Mouse (Mus musculus): Measurements from ENCODE around the gene Grik4. TPM values are rescaled to one million over a fixed set of nuclear protein-coding genes. Genes with fewer than 3 reads are reported as not detected.

Grik4 gene
- polyA plus RNA-seq, 1 experiment: 0.35 TPM

GRCm38 (mm10) chr9:42792381-42792780, 151.9 kb downstream of the Grik4 start:
- Histone ChIP-seq H3K4me3 (ENCODE audit: low read depth, low read length) (no peak overlapping the region), H3K27me3 (ENCODE audit: control insufficient read depth, insufficient read depth, low read length) (peaks cover 4% of the 10 kb centered on the region), H3K36me3 (ENCODE audit: control insufficient read depth, insufficient read depth, low read length) (no peaks in the 10 kb centered on the region), H3K4me1 (ENCODE audit: control insufficient read depth, insufficient read depth, insufficient read length, low read length) (no peaks in the 10 kb centered on the region; the same call in 1 of the 2 replicates), H3K27ac (ENCODE audit: insufficient read depth, low read depth, low read length) (no peak overlapping the region)
- 88% methylated on average over 5 of the region's 5 CpGs for WGBS
- TF ChIP-seq POLR2A (IDR thresholded peaks at IDR 0.05; ENCODE audit: low read depth, low read length) (no peak), CTCF (IDR thresholded peaks at IDR 0.05; ENCODE audit: extremely low read depth, insufficient read length, insufficient replicate concordance, low read depth, low read length) (no peak)

GRCm38 (mm10) chr9:42791779-42792178, 152.5 kb downstream of the Grik4 start:
- 89% methylated on average over 12 of the region's 12 CpGs for WGBS
- no peaks in the 10 kb centered on the region for H3K36me3 ChIP-seq (ENCODE audit: control insufficient read depth, insufficient read depth, low read length)
- no peak for TF ChIP-seq POLR2A (IDR thresholded peaks at IDR 0.05; ENCODE audit: low read depth, low read length)
- TF ChIP-seq CTCF (IDR thresholded peaks at IDR 0.05; ENCODE audit: extremely low read depth, insufficient read length, insufficient replicate concordance, low read depth, low read length): no peak

GRCm38 (mm10) chr9:42791346-42791745, 152.9 kb downstream of the Grik4 start:
- Histone ChIP-seq H3K36me3 (ENCODE audit: control insufficient read depth, insufficient read depth, low read length) (no peaks in the 10 kb centered on the region), H3K4me1 (ENCODE audit: control insufficient read depth, insufficient read depth, insufficient read length, low read length) (no peaks in the 10 kb centered on the region), H3K4me3 (ENCODE audit: low read depth, low read length) (no peak overlapping the region), H3K27ac (ENCODE audit: insufficient read depth, low read depth, low read length) (no peak overlapping the region), H3K27me3 (ENCODE audit: control insufficient read depth, insufficient read depth, low read length) (peaks cover 4% of the 10 kb centered on the region)
- 72% methylated on average over 4 of the region's 4 CpGs for WGBS
- TF ChIP-seq POLR2A (IDR thresholded peaks at IDR 0.05; ENCODE audit: low read depth, low read length) (no peak), CTCF (IDR thresholded peaks at IDR 0.05; ENCODE audit: extremely low read depth, insufficient read length, insufficient replicate concordance, low read depth, low read length) (no peak)

More at GRCm38 (mm10) chr9:42791779-42792178, 152.5 kb downstream of the Grik4 start:
- Histone ChIP-seq H3K27me3 (ENCODE audit: control insufficient read depth, insufficient read depth, low read length) (peaks cover 4% of the 10 kb centered on the region), H3K27ac (ENCODE audit: insufficient read depth, low read depth, low read length) (no peak overlapping the region), H3K4me1 (ENCODE audit: control insufficient read depth, insufficient read depth, insufficient read length, low read length) (no peaks in the 10 kb centered on the region; the same call in 1 of the 2 replicates), H3K4me3 (ENCODE audit: low read depth, low read length) (no peak overlapping the region)

- H3K4me3 ChIP-seq (ENCODE audit: low read depth, low read length): no peak overlapping the region
- peaks cover 4% of the 10 kb centered on the region for H3K27me3 ChIP-seq (ENCODE audit: control insufficient read depth, insufficient read depth, low read length)
- no peak for TF ChIP-seq POLR2A (IDR thresholded peaks at IDR 0.05; ENCODE audit: low read depth, low read length)
- peak; percentile 64; the same call in 1 of the 2 replicates for TF ChIP-seq CTCF (IDR thresholded peaks at IDR 0.05; ENCODE audit: extremely low read depth, insufficient read length, insufficient replicate concordance, low read depth, low read length)
- WGBS: 13% methylated on average over 8 of the region's 8 CpGs
- H3K27ac ChIP-seq (ENCODE audit: insufficient read depth, low read depth, low read length): no peak overlapping the region
- no peaks in the 10 kb centered on the region for H3K36me3 ChIP-seq (ENCODE audit: control insufficient read depth, insufficient read depth, low read length)
- no peaks in the 10 kb centered on the region for H3K4me1 ChIP-seq (ENCODE audit: control insufficient read depth, insufficient read depth, insufficient read length, low read length)
Observed at GRCm38 (mm10) chr9:42788471-42788870, 155.8 kb downstream of the Grik4 start.

GRCm38 (mm10) chr9:42786882-42787281, 157.4 kb downstream of the Grik4 start:
- WGBS: 78% methylated on average over 5 of the region's 5 CpGs

GRCm38 (mm10) chr9:42786286-42786685, 158.0 kb downstream of the Grik4 start:
- Histone ChIP-seq H3K27ac (ENCODE audit: insufficient read depth, low read depth, low read length) (no peak overlapping the region), H3K4me1 (ENCODE audit: control insufficient read depth, insufficient read depth, insufficient read length, low read length) (no peaks in the 10 kb centered on the region), H3K36me3 (ENCODE audit: control insufficient read depth, insufficient read depth, low read length) (no peaks in the 10 kb centered on the region), H3K4me3 (ENCODE audit: low read depth, low read length) (no peak overlapping the region), H3K27me3 (ENCODE audit: control insufficient read depth, insufficient read depth, low read length) (peaks cover under 1% of the 10 kb centered on the region)
- no peak for TF ChIP-seq CTCF (IDR thresholded peaks at IDR 0.05; ENCODE audit: extremely low read depth, insufficient read length, insufficient replicate concordance, low read depth, low read length)
- no peak for TF ChIP-seq POLR2A (IDR thresholded peaks at IDR 0.05; ENCODE audit: low read depth, low read length)
- 67% methylated on average over 2 of the region's 2 CpGs for WGBS

More at GRCm38 (mm10) chr9:42786882-42787281, 157.4 kb downstream of the Grik4 start:
- Histone ChIP-seq H3K4me3 (ENCODE audit: low read depth, low read length) (no peak overlapping the region), H3K27ac (ENCODE audit: insufficient read depth, low read depth, low read length) (no peak overlapping the region), H3K27me3 (ENCODE audit: control insufficient read depth, insufficient read depth, low read length) (peaks cover 4% of the 10 kb centered on the region), H3K4me1 (ENCODE audit: control insufficient read depth, insufficient read depth, insufficient read length, low read length) (no peaks in the 10 kb centered on the region), H3K36me3 (ENCODE audit: control insufficient read depth, insufficient read depth, low read length) (no peaks in the 10 kb centered on the region)
- no peak for TF ChIP-seq CTCF (IDR thresholded peaks at IDR 0.05; ENCODE audit: extremely low read depth, insufficient read length, insufficient replicate concordance, low read depth, low read length)

GRCm38 (mm10) chr9:42785173-42785830, 159.0 kb downstream of the Grik4 start:
- no peak overlapping the region for H3K4me3 ChIP-seq (ENCODE audit: low read depth, low read length)
- H3K27ac ChIP-seq (ENCODE audit: insufficient read depth, low read depth, low read length): no peak overlapping the region
- H3K27me3 ChIP-seq (ENCODE audit: control insufficient read depth, insufficient read depth, low read length): no peaks in the 10 kb centered on the region; the same call in 1 of the 2 replicates
- TF ChIP-seq CTCF (IDR thresholded peaks at IDR 0.05; ENCODE audit: extremely low read depth, insufficient read length, insufficient replicate concordance, low read depth, low read length) (no peak), POLR2A (IDR thresholded peaks at IDR 0.05; ENCODE audit: low read depth, low read length) (no peak)
- 69% methylated on average over 10 of the region's 10 CpGs for WGBS
- no peaks in the 10 kb centered on the region for H3K36me3 ChIP-seq (ENCODE audit: control insufficient read depth, insufficient read depth, low read length)
- no peaks in the 10 kb centered on the region for H3K4me1 ChIP-seq (ENCODE audit: control insufficient read depth, insufficient read depth, insufficient read length, low read length)
